ENCODE assay signal across 11 mouse cellular contexts in genomic region chr15:99801885-99802572, GRCm38 (mm10). TPM values are rescaled to one million over a fixed set of nuclear protein-coding genes. Genes with fewer than 3 reads are reported as not detected.
DNase-seq lines count a peak whose midpoint lies in the region; ATAC-seq and TF ChIP-seq lines count a peak whose summit lies in the region.
"Had no signal": no experiment of that assay in that cellular context is flagged by ENCODE, and none has a peak within 500 bp of the region (broad histone marks: within the 10 kb centered on the region; RNA-seq: fewer than 3 reads in every experiment).

No protein-coding gene starts in this region.

- 0 out of 2 replicates have a peak, but pooled peaks have one; percentile 27 for TF ChIP-seq POLR2A in heart, adult 2 months (IDR thresholded peaks at IDR 0.05; ENCODE audit: insufficient read depth, low read depth, low read length)

- peaks cover 13% of the 10 kb centered on the region for H3K4me1 ChIP-seq in heart, adult 2 months (ENCODE audit: control insufficient read depth, insufficient read depth, low read length)
- H3K4me1 ChIP-seq in limb, embryonic 13.5 days = peaks cover 57% of the 10 kb centered on the region

- H3K27me3 ChIP-seq in heart, adult 2 months (ENCODE audit: control insufficient read depth, insufficient read depth, low read length) = no peaks in the 10 kb centered on the region
- no peaks in the 10 kb centered on the region for H3K27me3 ChIP-seq in limb, embryonic 13.5 days

- 53% methylated on average over 24 of the region's 24 CpGs for WGBS in heart, adult 2 months
- 11% methylated on average over 24 of the region's 24 CpGs for WGBS in limb, embryonic 13.5 days

- H3K79me2 ChIP-seq in heart, adult 2 months (replicated peaks; ENCODE audit: control insufficient read depth, insufficient read depth, low read length) = no peaks in the 10 kb centered on the region

- 0 out of 2 replicates have a peak, but pooled peaks have one; percentile 32 for TF ChIP-seq EP300 in heart, adult 2 months (IDR thresholded peaks at IDR 0.05; ENCODE audit: insufficient read depth, low read depth, low read length)

- no peak for ATAC-seq in limb, embryonic 13.5 days (ENCODE audit: low FRiP score, low read depth)
- no peak for ATAC-seq in megakaryocyte, adult 5-6 weeks (ENCODE audit: poor library complexity, severe bottlenecking)

- peaks cover 24% of the 10 kb centered on the region for H3K36me3 ChIP-seq in heart, adult 2 months (ENCODE audit: control insufficient read depth, insufficient read depth, low read length)
- peaks cover 64% of the 10 kb centered on the region for H3K36me3 ChIP-seq in limb, embryonic 13.5 days

- intact Hi-C loops in heart, postnatal 25 days (cut with DNase I) = no loop called here
- intact Hi-C loops in heart, adult 2 months (cut with DNase I) = loop anchor here (5.0 kb wide), 1 partner anchor 75 kb away; the partner anchor contains the start of gene Lima1

- DNase-seq in heart, adult 18-20 months = peak; percentile 53 to 65
- DNase-seq in heart, postnatal 25 days (ENCODE audit: low spot score) = no peak
- DNase-seq in cerebellum, postnatal 10 days = peak; percentile 59 to 60
- peak; percentile 39 to 60 for DNase-seq in heart, adult 2 months
- DNase-seq in retina, postnatal 1 day = no peak
- DNase-seq in right cerebral cortex, postnatal 4 days = no peak
- DNase-seq: kidney, adult 18-20 months; lung, postnatal 14 days; right cerebral cortex, postnatal 25 days had no signal

- H3K4me2 ChIP-seq in limb, embryonic 13.5 days (replicated peaks) = peak overlapping the region; percentile 32

- no peaks in the 10 kb centered on the region for H3K9me3 ChIP-seq in limb, embryonic 13.5 days

- H3K4me3 ChIP-seq in heart, adult 2 months = no peak overlapping the region
- H3K4me3 ChIP-seq in limb, embryonic 13.5 days = no peak overlapping the region

- no peak for TF ChIP-seq CTCF in heart, adult 2 months (IDR thresholded peaks at IDR 0.05)

- H3K9ac ChIP-seq in heart, adult 2 months (ENCODE audit: low read depth, low read length) = no peak overlapping the region
- H3K9ac ChIP-seq in limb, embryonic 13.5 days = 0 out of 2 replicates have a peak overlapping the region, but pooled peaks have one; percentile 31

- H3K27ac ChIP-seq in heart, adult 2 months = peak overlapping the region; percentile 72
- H3K27ac ChIP-seq in limb, embryonic 13.5 days = peak overlapping the region; percentile 69; the same call in 1 of the 2 replicates

RNA-seq across cellular contexts. Expression of gene Cers5, which starts 29.3 kb away (rescaled TPM):
- 10 to 100 TPM; 16.6 to 19.9 TPM for total RNA-seq in heart, adult 18-20 months (2021)
- 10 to 100 TPM; 18.2 to 18.5 TPM for total RNA-seq in heart, postnatal 25 days (2021)
- total RNA-seq in heart, adult 2 months (2021) = 10 to 100 TPM; 17.4 to 17.9 TPM
- polyA plus RNA-seq in heart, adult 2 months (2012; rRNA removed) = 21.6 and 27.9 TPM in 2 replicates
- 80.6 and 85.0 TPM in 2 replicates for polyA plus RNA-seq in limb, embryonic 13.5 days (2015; fragmentation: Nextera tagmentation; extraction: Ambion mirVana)
- total RNA-seq in megakaryocyte, adult 5-6 weeks (2015) = 64.6 and 75.6 TPM in 2 replicates
- total RNA-seq in megakaryocyte, adult 5-6 weeks (2017) = 42.3 and 45.3 TPM in 2 replicates

Comparison
In these comparisons a context has a peak if more than half of its experiments do, and no peak if none do; other contexts are left out.
1. DNase-seq: peak in heart, adult 18-20 months (2 of 2), cerebellum, postnatal 10 days (2 of 2) and heart, adult 2 months (2 of 2); none in heart, postnatal 25 days (single experiment), retina, postnatal 1 day (single experiment) and right cerebral cortex, postnatal 4 days (single experiment).